Comparison of ENCODE assay signal across 12 mouse cellular contexts in the genomic region with DNA sequence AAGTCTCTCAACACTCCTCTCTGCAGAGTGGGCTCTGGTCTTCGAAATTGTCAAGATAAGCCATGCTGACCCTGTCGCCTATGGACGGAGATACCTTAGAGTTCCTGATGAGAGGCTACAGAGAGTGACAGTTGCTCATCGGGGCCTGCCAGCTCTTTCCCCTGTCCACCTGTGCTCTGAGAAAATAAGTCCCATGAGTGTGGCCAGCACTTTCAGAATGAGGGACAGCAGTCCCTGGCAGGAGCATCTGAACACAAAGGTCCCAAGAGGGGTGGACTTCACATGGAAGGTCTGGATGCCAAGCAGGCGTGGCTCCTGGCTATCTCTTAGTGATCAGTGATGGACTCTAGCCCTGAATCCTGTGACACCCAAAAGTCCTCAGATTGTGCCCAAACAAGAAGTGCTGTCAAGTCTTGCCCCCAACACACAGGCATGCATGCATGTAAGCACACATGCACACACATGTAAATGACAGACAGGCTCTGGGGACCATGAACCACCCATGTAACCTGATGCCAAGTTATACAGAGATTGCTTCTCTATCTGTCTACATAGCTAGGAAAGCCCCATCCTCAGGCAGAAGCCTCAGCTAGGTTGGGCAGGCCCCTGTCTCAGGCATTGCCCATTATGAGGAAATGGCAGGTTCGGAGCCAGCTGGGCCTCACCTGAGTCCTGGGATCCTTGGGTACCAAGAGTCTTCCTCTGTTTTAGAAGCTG. TPM values are rescaled to one million over a fixed set of nuclear protein-coding genes. Genes with fewer than 3 reads are reported as not detected.
DNase-seq lines count a peak whose midpoint lies in the region; ATAC-seq and TF ChIP-seq lines count a peak whose summit lies in the region.
"Had no signal": no experiment of that assay in that cellular context is flagged by ENCODE, and none has a peak within 500 bp of the region (broad histone marks: within the 10 kb centered on the region; RNA-seq: fewer than 3 reads in every experiment).

No protein-coding gene starts in this region.

- peaks cover 60% of the 10 kb centered on the region for H3K27me3 ChIP-seq in liver, embryonic 12.5 days (replicated peaks)
- no peaks in the 10 kb centered on the region for H3K27me3 ChIP-seq in thymus, adult 2 months (ENCODE audit: control insufficient read depth, insufficient read depth, low read length)
- 0 out of 2 replicates have a peak, but pooled peaks cover 4% of the 10 kb centered on the region for H3K27me3 ChIP-seq in limb, embryonic 14.5 days (ENCODE audit: control insufficient read depth, insufficient read depth, low read length)
- H3K27me3 ChIP-seq in splenic B cell, adult 2 months (ENCODE audit: control insufficient read depth, insufficient read depth, low read length, poor library complexity, severe bottlenecking) = no peaks in the 10 kb centered on the region; the same call in 1 of the 2 replicates
- H3K27me3 ChIP-seq: forebrain, embryonic 13.5 days had no signal

- H3K9me3 ChIP-seq in liver, embryonic 12.5 days (replicated peaks) = no peaks in the 10 kb centered on the region
- no peaks in the 10 kb centered on the region for H3K9me3 ChIP-seq in limb, embryonic 14.5 days (ENCODE audit: control insufficient read depth, low read length)
- H3K9me3 ChIP-seq: forebrain, embryonic 13.5 days; G1E had no signal

- 68% methylated on average over 6 of the region's 6 CpGs for WGBS in liver, embryonic 12.5 days (ENCODE audit: insufficient replicate concordance)
- 92% methylated on average over 6 of the region's 6 CpGs for WGBS in thymus, adult 2 months
- 89% methylated on average over 6 of the region's 6 CpGs for WGBS in limb, embryonic 14.5 days

- H3K4me2 ChIP-seq in liver, embryonic 12.5 days = no peak overlapping the region
- no peak overlapping the region for H3K4me2 ChIP-seq in limb, embryonic 14.5 days (replicated peaks; ENCODE audit: low read depth, low read length, severe bottlenecking)
- H3K4me2 ChIP-seq: forebrain, embryonic 13.5 days; lung, embryonic 14.5 days had no signal

- H3K4me1 ChIP-seq in liver, embryonic 12.5 days = peaks cover 17% of the 10 kb centered on the region
- peaks cover 10% of the 10 kb centered on the region for H3K4me1 ChIP-seq in thymus, adult 2 months (replicated peaks; ENCODE audit: control insufficient read depth, insufficient read depth, low read length)
- H3K4me1 ChIP-seq in limb, embryonic 14.5 days (ENCODE audit: control insufficient read depth, insufficient read depth, low read length) = peaks cover 6% of the 10 kb centered on the region

- peak overlapping the region; percentile 52 for H3K27ac ChIP-seq in liver, embryonic 12.5 days
- H3K27ac ChIP-seq in thymus, adult 2 months (ENCODE audit: control insufficient read depth, insufficient read depth, low read length) = peak overlapping the region; percentile 55; the same call in 1 of the 2 replicates
- H3K27ac ChIP-seq in limb, embryonic 14.5 days (replicated peaks; ENCODE audit: low read depth, low read length) = no peak overlapping the region
- H3K27ac ChIP-seq: forebrain, embryonic 13.5 days had no signal

- H3K4me3 ChIP-seq in liver, embryonic 12.5 days = no peak overlapping the region
- no peak overlapping the region for H3K4me3 ChIP-seq in thymus, adult 2 months (ENCODE audit: control insufficient read depth, insufficient read depth, low read length)
- no peak overlapping the region for H3K4me3 ChIP-seq in limb, embryonic 14.5 days (replicated peaks; ENCODE audit: low read length)
- H3K4me3 ChIP-seq: forebrain, embryonic 13.5 days had no signal

- TF ChIP-seq POLR2A in thymus, adult 2 months (IDR thresholded peaks at IDR 0.05; ENCODE audit: control insufficient read depth, extremely low read depth, insufficient read depth, low read length, poor library complexity) = no peak
- no peak for TF ChIP-seq POLR2A in limb, embryonic 14.5 days (IDR thresholded peaks at IDR 0.05; ENCODE audit: borderline replicate concordance, extremely low read depth, insufficient read depth, insufficient read length)

- no peak for ATAC-seq in liver, embryonic 12.5 days
- no peak for ATAC-seq in limb, embryonic 14.5 days (ENCODE audit: low FRiP score, low read depth)

- DNase-seq in liver = no peak
- DNase-seq in thymus, adult 2 months = no peak
- no peak for DNase-seq in thymus, postnatal 4 days
- DNase-seq in limb, embryonic 14.5 days (ENCODE audit: low spot score) = peak; percentile 1
- DNase-seq in splenic B cell, adult 2 months (ENCODE audit: low read depth, low spot score) = peak; percentile 53
- DNase-seq in urinary bladder, adult 2 months (ENCODE audit: low spot score) = no peak
- no peak for DNase-seq in ovary, adult 18-20 months (ENCODE audit: low spot score)

- H3K36me3 ChIP-seq in liver, embryonic 12.5 days = no peaks in the 10 kb centered on the region
- H3K36me3 ChIP-seq in thymus, adult 2 months (ENCODE audit: control insufficient read depth, insufficient read depth, low read length) = no peaks in the 10 kb centered on the region
- no peaks in the 10 kb centered on the region for H3K36me3 ChIP-seq in limb, embryonic 14.5 days (ENCODE audit: control insufficient read depth, insufficient read depth, low read length)
- no peaks in the 10 kb centered on the region for H3K36me3 ChIP-seq in splenic B cell, adult 2 months (ENCODE audit: control insufficient read depth, insufficient read depth, low read length, poor library complexity, severe bottlenecking)
- H3K36me3 ChIP-seq: G1E had no signal

- TF ChIP-seq CTCF in thymus, adult 2 months (IDR thresholded peaks at IDR 0.05; ENCODE audit: borderline replicate concordance, control insufficient read depth, extremely low read depth, insufficient read depth, low read length, poor library complexity) = no peak

- H3K9ac ChIP-seq in liver, embryonic 12.5 days = peak overlapping the region; percentile 25; the same call in 1 of the 2 replicates
- no peak overlapping the region for H3K9ac ChIP-seq in limb, embryonic 14.5 days (ENCODE audit: low read depth, low read length, severe bottlenecking)
- H3K9ac ChIP-seq: forebrain, embryonic 13.5 days; lung, embryonic 14.5 days had no signal

RNA-seq across cellular contexts. Expression of gene Tnfrsf14, which starts 15.1 kb away (rescaled TPM):
- polyA plus RNA-seq in liver, embryonic 12.5 days (2016; fragmentation: Nextera tagmentation; extraction: Ambion mirVana) = 62.9 and 65.0 TPM in 2 replicates
- polyA plus RNA-seq in thymus, adult 2 months (2012; rRNA removed) = 215 and 227 TPM in 2 replicates
- 4.1 and 5.8 TPM in 2 replicates for polyA plus RNA-seq in limb, embryonic 14.5 days (2012; rRNA removed)
- 0.87 and 0.99 TPM in 2 replicates for polyA plus RNA-seq in limb, embryonic 14.5 days (2014; fragmentation: Nextera tagmentation; extraction: Ambion mirVana)
- polyA plus RNA-seq in urinary bladder, adult 2 months (2012; rRNA removed) = 18.8 and 21.4 TPM in 2 replicates

RNA-seq across cellular contexts. Expression of gene Hes5, which starts 17.2 kb away (rescaled TPM):
- polyA plus RNA-seq in liver, embryonic 12.5 days (2016; fragmentation: Nextera tagmentation; extraction: Ambion mirVana) = 0.12 TPM in 1 of 2 replicates, not detected in the other
- polyA plus RNA-seq in thymus, adult 2 months (2012; rRNA removed) = 4.1 and 5.6 TPM in 2 replicates
- polyA plus RNA-seq in limb, embryonic 14.5 days (2012; rRNA removed) = 0.60 and 1.6 TPM in 2 replicates
- polyA plus RNA-seq in limb, embryonic 14.5 days (2014; fragmentation: Nextera tagmentation; extraction: Ambion mirVana) = 0.30 and 0.77 TPM in 2 replicates
- polyA plus RNA-seq in urinary bladder, adult 2 months (2012; rRNA removed) = 0.06 and 0.07 TPM in 2 replicates
- polyA plus RNA-seq: C2C12, G1E had no signal

RNA-seq across cellular contexts. Expression of gene Pank4, which starts 20.4 kb away (rescaled TPM):
- 33.4 and 34.0 TPM in 2 replicates for polyA plus RNA-seq in liver, embryonic 12.5 days (2016; fragmentation: Nextera tagmentation; extraction: Ambion mirVana)
- polyA plus RNA-seq in thymus, adult 2 months (2012; rRNA removed) = 121 and 155 TPM in 2 replicates
- 76.3 and 86.2 TPM in 2 replicates for polyA plus RNA-seq in limb, embryonic 14.5 days (2012; rRNA removed)
- 36.9 and 43.9 TPM in 2 replicates for polyA plus RNA-seq in limb, embryonic 14.5 days (2014; fragmentation: Nextera tagmentation; extraction: Ambion mirVana)
- 39.8 and 45.9 TPM in 2 replicates for polyA plus RNA-seq in urinary bladder, adult 2 months (2012; rRNA removed)

RNA-seq across cellular contexts. Expression of gene Fam213b, which starts 44.5 kb away (rescaled TPM):
- 10.2 and 11.3 TPM in 2 replicates for polyA plus RNA-seq in liver, embryonic 12.5 days (2016; fragmentation: Nextera tagmentation; extraction: Ambion mirVana)
- 77.1 and 105 TPM in 2 replicates for polyA plus RNA-seq in thymus, adult 2 months (2012; rRNA removed)
- 24.3 and 33.6 TPM in 2 replicates for polyA plus RNA-seq in limb, embryonic 14.5 days (2012; rRNA removed)
- 48.0 and 51.8 TPM in 2 replicates for polyA plus RNA-seq in limb, embryonic 14.5 days (2014; fragmentation: Nextera tagmentation; extraction: Ambion mirVana)
- 33.1 and 35.2 TPM in 2 replicates for polyA plus RNA-seq in urinary bladder, adult 2 months (2012; rRNA removed)
- polyA plus RNA-seq: G1E had no signal

Comparison
In these comparisons a context has a peak if more than half of its experiments do, and no peak if none do; other contexts are left out.
1. DNase-seq: peak in limb, embryonic 14.5 days (single experiment) and splenic B cell, adult 2 months (single experiment); none in liver (single experiment), thymus, adult 2 months (single experiment), thymus, postnatal 4 days (single experiment), urinary bladder, adult 2 months (single experiment) and ovary, adult 18-20 months (single experiment).